Mouse (Mus musculus) cerebellum, postnatal 14 days (tissue): ENCODE data around the gene Apol7a.
A peak's percentile ranks its signal among the peaks of the same experiment; 100 is the strongest.

Experiments
- DNase-seq, 2 experiments: peaks; one replicate each; pipeline ENCODE4 v3.0.0; 2021; ENCODE audit warnings: mixed read lengths in 2 of 2

The Apol7a gene

GRCm38 (mm10) chr15:77370588-77370987 is 28.3 kb downstream of the Apol7a start:
- DNase-seq, result no peak

- no peak for DNase-seq
Measured at GRCm38 (mm10) chr15:77369981-77370380, 28.9 kb downstream of the Apol7a start.

GRCm38 (mm10) chr15:77368818-77369320 is 30.0 kb downstream of the Apol7a start:
- peak in 1 of 2 experiments; percentile 17 for DNase-seq

GRCm38 (mm10) chr15:77368148-77368547 is 30.8 kb downstream of the Apol7a start:
- peak; percentile 98 to 99 for DNase-seq

- DNase-seq, result no peak
Measured at GRCm38 (mm10) chr15:77367504-77367903, 31.4 kb downstream of the Apol7a start.

- peak; percentile 90 to 96 for DNase-seq
Measured at GRCm38 (mm10) chr15:77366706-77367484, 32.0 kb downstream of the Apol7a start.

- DNase-seq, result peak in 1 of 2 experiments; percentile 23
Measured at GRCm38 (mm10) chr15:77365700-77366570, 33.0 kb downstream of the Apol7a start.

- no peak for DNase-seq
Measured at GRCm38 (mm10) chr15:77364026-77364425, 34.9 kb downstream of the Apol7a start.

GRCm38 (mm10) chr15:77363578-77363977 is 35.3 kb downstream of the Apol7a start:
- peak in 1 of 2 experiments; percentile 16 for DNase-seq

GRCm38 (mm10) chr15:77362952-77363351 is 36.0 kb downstream of the Apol7a start:
- no peak for DNase-seq

- DNase-seq, result no peak
Measured at GRCm38 (mm10) chr15:77359905-77360304, 39.0 kb downstream of the Apol7a start.

GRCm38 (mm10) chr15:77359486-77359885 is 39.4 kb downstream of the Apol7a start:
- DNase-seq, result peak in 1 of 2 experiments; percentile 32

GRCm38 (mm10) chr15:77359084-77359483 is 39.8 kb downstream of the Apol7a start:
- no peak for DNase-seq

GRCm38 (mm10) chr15:77358320-77359040 is 40.4 kb downstream of the Apol7a start:
- peak; percentile 93 to 95 for DNase-seq

GRCm38 (mm10) chr15:77356248-77356810 is 42.6 kb downstream of the Apol7a start:
- peak in 1 of 2 experiments; percentile 68 for DNase-seq

- peak; percentile 78 to 83 for DNase-seq
Measured at GRCm38 (mm10) chr15:77354848-77355551, 43.9 kb downstream of the Apol7a start.

- DNase-seq, result no peak
Measured at GRCm38 (mm10) chr15:77354496-77354847, 44.4 kb downstream of the Apol7a start.

- no peak for DNase-seq
Measured at GRCm38 (mm10) chr15:77353764-77354163, 45.1 kb downstream of the Apol7a start.

- no peak for DNase-seq
Measured at GRCm38 (mm10) chr15:77352863-77353262, 46.0 kb downstream of the Apol7a start.

GRCm38 (mm10) chr15:77350117-77350516 is 48.8 kb downstream of the Apol7a start:
- no peak for DNase-seq

GRCm38 (mm10) chr15:77348146-77348545 is 50.8 kb downstream of the Apol7a start:
- DNase-seq, result no peak
